Mouse (Mus musculus) kidney, adult 9 months (tissue): ENCODE measurements around the gene Tas1r2.

Experiments used
- DNase-seq: peaks from one replicate; pipeline ENCODE4 v3.0.0; 2022

Gene Tas1r2

DNA sequence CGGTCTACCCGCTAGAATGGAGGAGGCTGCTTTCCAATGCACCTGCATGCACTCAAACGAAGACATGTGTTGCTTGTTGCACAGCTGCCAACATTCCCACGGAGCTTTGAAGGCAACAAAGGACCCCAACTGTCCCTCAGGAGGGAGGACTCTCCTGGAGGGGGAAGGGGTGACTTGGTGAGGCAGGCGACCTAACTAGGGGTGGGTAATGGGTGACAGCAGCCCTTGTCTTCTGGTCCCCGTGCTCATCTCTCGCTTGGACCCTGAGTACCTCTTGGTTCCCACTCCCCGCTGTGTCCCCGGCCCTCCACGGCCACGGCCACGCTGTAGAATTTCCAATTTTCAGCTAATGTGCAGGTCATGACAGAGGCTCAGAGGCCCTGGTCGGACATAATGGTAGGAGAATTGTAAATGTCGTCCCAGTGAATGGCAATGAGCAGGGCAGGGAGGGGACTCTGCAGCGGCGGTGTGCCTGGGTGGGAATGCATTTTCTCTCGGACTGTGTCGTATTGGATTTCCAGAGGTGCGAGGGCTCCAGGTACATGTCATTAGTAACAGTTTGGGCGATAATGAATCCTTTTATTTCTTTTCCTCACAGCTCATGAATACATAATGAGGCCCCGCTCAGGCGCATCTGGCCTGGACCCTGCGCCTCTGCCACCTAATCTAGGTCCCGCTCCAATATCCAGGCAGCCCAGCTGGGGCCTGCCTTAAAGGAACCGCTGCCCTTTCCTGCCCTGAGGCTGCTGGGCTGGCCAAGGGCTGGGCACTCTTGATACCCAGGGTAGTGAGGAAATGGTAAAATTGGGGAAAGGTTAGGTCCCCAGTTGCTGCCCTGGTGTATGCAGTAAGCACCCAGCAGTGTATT lies 57.4 kb downstream of the Tas1r2 start:
- no peak for DNase-seq

DNA sequence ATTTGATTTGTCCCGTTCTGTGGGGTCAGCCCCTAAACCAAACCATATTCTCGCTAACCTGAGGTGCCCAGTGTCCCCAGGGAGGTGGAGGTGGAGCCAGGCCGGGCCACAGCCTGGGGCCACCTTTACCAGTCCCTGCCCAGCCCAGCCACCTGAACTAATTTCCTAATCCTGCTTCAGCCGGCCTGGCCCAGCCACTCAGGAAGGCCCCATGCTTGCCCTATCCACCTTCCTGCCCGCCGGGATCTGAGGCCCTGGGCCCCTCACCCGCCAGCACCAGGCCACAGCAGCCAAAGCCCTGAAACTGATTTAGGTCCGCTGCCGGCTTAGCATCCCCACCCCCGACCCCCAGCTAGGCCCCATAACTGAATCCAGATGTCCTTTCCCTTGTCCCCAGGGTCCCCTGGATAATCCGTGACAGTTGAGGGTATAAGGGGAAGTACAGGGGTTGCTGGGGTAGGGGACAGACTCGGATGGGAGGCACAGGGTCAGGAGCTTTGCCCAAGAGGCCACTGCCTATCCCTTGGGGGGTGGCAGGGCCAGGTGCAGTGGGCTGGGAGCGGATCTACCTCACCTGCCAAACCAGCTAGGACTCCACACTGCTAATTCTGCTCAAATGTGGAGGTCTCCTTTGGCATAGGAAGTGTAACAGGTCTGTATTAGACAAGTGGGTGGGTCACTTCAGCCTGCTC lies 62.0 kb downstream of the Tas1r2 start:
- DNase-seq = no peak

DNA sequence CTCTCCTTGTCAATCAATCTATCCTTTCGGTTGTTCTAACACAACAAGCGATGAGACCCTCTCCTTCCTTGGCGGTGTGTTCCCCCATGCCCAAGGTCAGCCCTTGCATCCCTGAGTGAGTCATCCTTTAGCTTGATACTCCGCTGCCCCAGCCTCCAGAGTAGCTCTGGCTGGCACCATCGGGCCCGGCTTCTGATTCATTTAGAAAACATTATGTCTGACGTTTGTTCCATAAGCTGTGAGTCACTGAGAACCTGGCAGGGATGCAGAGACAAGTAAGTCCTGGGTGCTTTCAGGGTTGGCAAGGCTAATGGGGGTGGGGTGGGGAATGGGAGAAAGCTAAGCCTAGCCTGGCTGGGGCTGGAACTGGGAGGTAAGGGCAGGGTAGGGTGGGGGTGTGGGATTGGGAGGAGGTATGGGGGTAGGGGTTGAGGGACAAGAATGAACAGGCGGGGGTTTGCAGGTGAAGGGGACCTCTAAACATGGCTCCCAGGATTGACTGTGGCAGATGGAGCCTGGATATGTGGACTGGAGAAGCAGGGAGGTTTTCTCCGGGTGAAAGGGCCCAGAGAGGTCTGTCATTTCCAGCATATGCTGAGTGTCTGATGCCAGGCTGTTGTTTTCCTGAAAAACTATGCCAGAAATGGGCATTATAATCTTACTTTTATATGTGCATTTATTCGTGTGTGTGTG lies 63.3 kb downstream of the Tas1r2 start:
- no peak for DNase-seq

DNA sequence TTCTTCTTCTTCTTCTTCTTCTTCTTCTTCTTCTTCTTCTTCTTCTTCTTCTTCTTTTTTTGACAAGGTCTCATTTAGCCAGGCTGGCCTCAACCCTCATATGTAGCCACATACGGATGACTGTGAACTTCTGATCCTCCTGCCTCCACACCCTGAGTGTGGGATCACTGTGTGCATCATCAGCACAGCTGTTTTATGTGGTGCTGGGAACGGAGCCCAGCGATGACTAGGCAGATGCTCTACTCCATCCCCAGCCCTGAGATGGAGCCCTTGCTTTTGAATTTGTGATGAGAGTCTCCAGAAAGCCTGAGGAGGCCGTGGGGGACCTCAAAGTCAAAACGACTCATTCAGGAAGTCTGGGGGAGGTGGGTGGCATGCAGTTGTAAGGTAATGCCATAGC lies 65.6 kb downstream of the Tas1r2 start:
- no peak for DNase-seq
